Mouse (Mus musculus): ENCODE data around the gene Nlrp10.

- no peak for TF ChIP-seq GATA1 (IDR thresholded peaks at IDR 0.05; ENCODE audit: low read length)
- TF ChIP-seq TAL1 (IDR thresholded peaks at IDR 0.05; ENCODE audit: low read length): no peak
Observed at GRCm38 (mm10) chr7:108936591-108936990, 6.6 kb upstream of the Nlrp10 start.

Measured in erythroblast, embryonic 14.5 days (primary cell).